Mouse (Mus musculus) lung, adult 2 months (tissue): ENCODE data around the gene Kdm1a. TPM values are rescaled to one million over a fixed set of nuclear protein-coding genes. Genes with fewer than 3 reads are reported as not detected.

Experiments
- DNase-seq: peaks from one replicate; pipeline ENCODE4 v3.0.0; 2022
- H3K4me1 ChIP-seq: fragments of 200-500 bp; 2 replicates; pipeline ENCODE4 v1.6.1; 2011; ENCODE audit warnings: low read length; ENCODE audit not compliant: control insufficient read depth, insufficient read depth
- H3K4me3 ChIP-seq: fragments of 200-500 bp; replicated peaks from 2 replicates; pipeline ENCODE3; 2011; ENCODE audit warnings: low read depth, mild to moderate bottlenecking, control low read depth, low read length; ENCODE audit errors: extremely low read depth
- CTCF ChIP-seq: fragments of 200-500 bp; IDR thresholded peaks from 2 replicates; pipeline ENCODE4 v1.5.1; 2011; ENCODE audit warnings: mild to moderate bottlenecking, low read length, control low read depth; ENCODE audit not compliant: insufficient read depth
- POLR2A ChIP-seq: fragments of 200-500 bp; IDR thresholded peaks from 2 replicates; pipeline ENCODE4 v1.6.1; 2011; ENCODE audit warnings: low read depth, mild to moderate bottlenecking, control low read depth, low read length, borderline replicate concordance; ENCODE audit errors: extremely low read depth
- WGBS: fragments of 180-500 bp; shearing (Covaris S2); methylation state at CpG from one replicate; pipeline ENCODE4 v1.1.7; 2018; 5-methylcytosine and 5-hydroxymethylcytosine counted together
- polyA plus RNA-seq: library from polyadenylated mRNA; depleted of rRNA; stranded (reverse); fragments of >200 nt; gene quantifications from 2 replicates; pipeline ENCODE4 v1.2.3, GENCODE M21; 2012

Kdm1a gene
- polyA plus RNA-seq, 1 experiment: 24.5 TPM

DNA sequence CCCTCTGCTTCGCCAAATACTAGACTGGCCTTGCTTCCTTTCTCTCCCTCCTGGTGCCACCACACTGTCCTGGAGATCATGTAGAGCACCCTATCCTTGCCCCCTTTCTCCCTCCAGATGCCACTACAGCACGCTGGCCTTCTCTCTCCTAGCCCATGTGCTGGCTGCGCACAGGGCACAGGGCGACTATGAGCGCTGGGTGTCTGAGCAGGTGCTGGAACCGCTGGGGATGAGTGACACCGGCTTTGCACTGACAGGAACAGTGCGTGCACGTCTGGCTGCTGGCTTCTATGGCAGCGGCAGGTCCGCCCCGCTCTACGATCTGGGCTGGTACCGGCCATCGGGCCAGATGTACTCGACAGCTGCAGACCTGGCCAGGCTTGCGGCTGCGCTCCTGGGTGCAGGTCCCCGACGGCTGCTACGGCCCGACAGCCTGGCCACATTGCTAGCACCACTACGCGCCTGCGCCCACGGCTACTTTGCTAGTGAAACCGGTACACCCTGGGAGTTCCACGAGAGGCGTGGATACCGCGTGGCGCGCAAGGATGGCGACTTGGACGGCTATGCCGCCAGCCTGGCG, 34.5 kb upstream of the Kdm1a start:
- no peak for DNase-seq
- TF ChIP-seq POLR2A (no peak), CTCF (no peak)
- Histone ChIP-seq H3K4me3 (no peak overlapping the region), H3K4me1 (no peaks in the 10 kb centered on the region)
- 19% methylated on average over 37 of the region's 37 CpGs for WGBS

GRCm38 (mm10) chr4:136636511-136636910, 34.0 kb upstream of the Kdm1a start:
- no peak for DNase-seq
- 66% methylated on average over 5 of the region's 5 CpGs for WGBS
- no peak overlapping the region for H3K4me3 ChIP-seq

DNA sequence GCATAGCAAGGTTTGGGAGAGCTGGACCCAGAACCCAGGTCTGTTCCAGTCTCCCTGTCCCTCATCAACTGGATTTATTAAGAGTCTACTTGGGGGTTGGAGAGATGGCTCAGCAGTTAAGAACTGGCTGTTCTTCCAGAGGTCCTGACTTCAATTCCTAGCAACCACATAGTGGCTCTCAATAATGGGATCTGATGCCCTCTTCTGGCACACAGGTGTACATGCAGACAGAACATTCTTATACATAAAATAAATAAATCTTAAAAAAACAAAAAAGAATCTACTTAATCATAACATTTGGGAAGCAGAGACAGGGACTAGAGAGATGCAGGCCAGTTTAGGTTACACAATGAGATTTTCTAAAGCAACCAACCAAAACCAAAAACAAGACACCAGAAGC, 33.5 kb upstream of the Kdm1a start:
- TF ChIP-seq CTCF (no peak), POLR2A (no peak)
- DNase-seq: no peak
- Histone ChIP-seq H3K4me1 (no peaks in the 10 kb centered on the region), H3K4me3 (no peak overlapping the region)

More at GRCm38 (mm10) chr4:136636511-136636910, 34.0 kb upstream of the Kdm1a start:
- H3K4me1 ChIP-seq: no peaks in the 10 kb centered on the region
- no peak for TF ChIP-seq POLR2A
- no peak for TF ChIP-seq CTCF

DNA sequence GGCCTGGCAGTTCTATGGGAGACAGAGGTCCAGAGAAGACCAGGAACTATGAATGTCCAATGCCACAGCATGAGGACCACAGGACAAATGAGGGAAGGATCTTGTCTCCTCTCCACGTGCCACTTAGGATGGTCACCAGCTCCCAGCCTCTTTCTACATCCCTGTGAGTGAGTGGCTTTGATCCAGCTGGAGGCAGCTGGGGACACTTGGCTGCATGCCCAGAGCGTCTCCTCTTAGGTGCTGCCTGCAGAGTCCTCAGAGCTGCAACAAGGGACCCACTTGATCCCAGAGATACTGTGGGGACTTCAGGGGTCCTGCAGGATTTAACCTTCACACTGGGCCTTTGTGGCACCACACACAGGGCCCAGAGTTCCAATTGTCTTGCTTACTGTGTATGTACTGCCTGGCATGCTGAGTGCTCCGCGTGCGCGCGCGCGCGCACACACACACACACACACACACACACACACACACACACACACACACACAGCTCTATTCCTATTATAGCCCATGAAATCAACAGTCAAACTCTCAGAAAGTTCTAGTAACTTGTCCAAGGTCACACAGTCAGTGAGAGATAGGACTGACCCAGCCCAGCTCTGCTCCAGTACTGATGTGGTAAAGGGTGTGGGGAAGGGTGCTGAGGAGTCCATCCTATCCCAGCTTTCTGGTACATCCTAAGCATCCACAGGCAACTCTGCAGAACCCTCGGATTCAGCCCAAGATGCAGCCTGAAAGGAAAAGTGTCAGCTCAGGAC, 28.9 kb upstream of the Kdm1a start:
- no peaks in the 10 kb centered on the region for H3K4me1 ChIP-seq
- no peak for DNase-seq

GRCm38 (mm10) chr4:136626590-136626989, 24.1 kb upstream of the Kdm1a start:
- no peak for DNase-seq
- TF ChIP-seq CTCF (no peak), POLR2A (no peak)
- H3K4me1 ChIP-seq: no peaks in the 10 kb centered on the region
- WGBS: 56% methylated on average over 6 of the region's 6 CpGs
- no peak overlapping the region for H3K4me3 ChIP-seq

More for the DNA sequence above, 28.9 kb upstream of the Kdm1a start:
- H3K4me3 ChIP-seq: no peak overlapping the region
- WGBS: 83% methylated on average over 11 of the region's 11 CpGs
- TF ChIP-seq POLR2A: no peak
- no peak for TF ChIP-seq CTCF

DNA sequence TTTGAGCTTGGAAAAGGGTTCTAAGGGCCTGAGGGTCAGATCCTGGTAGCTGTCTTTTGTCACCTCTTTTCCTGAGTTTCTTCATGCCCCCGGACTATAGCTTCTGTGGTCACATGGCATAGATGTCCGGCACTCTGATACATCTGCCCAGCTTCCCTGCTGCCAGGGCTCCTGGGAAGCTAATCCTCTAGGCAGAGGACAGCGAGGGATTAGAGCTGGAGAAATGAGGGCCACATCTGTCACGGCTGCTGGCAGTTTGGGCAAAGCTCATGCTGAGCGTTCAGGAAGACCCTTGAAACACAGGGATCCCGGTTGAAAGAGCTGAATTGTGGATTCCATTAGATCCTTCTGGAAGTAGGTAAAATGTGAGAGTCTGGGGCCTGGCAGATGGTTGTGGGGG, 19.9 kb upstream of the Kdm1a start, which contains the start of gene Lactbl1:
TSS of gene Lactbl1 (plus strand) at position 234 of the 400 bp plus-strand sequence.
- H3K4me3 ChIP-seq: no peak within 1 kb of the TSS
- no peak for TF ChIP-seq CTCF
- no peak for TF ChIP-seq POLR2A
- WGBS: 50% methylated on average over 6 of the region's 6 CpGs
- no peaks in the 10 kb centered on the region for H3K4me1 ChIP-seq
- no peak for DNase-seq

- Histone ChIP-seq H3K4me1 (no peaks in the 10 kb centered on the region), H3K4me3 (no peak overlapping the region)
- TF ChIP-seq CTCF (no peak), POLR2A (no peak)
- DNase-seq: no peak
- WGBS: 58% methylated on average over 5 of the region's 5 CpGs
Measured at GRCm38 (mm10) chr4:136621956-136622355, 19.4 kb upstream of the Kdm1a start.

DNA sequence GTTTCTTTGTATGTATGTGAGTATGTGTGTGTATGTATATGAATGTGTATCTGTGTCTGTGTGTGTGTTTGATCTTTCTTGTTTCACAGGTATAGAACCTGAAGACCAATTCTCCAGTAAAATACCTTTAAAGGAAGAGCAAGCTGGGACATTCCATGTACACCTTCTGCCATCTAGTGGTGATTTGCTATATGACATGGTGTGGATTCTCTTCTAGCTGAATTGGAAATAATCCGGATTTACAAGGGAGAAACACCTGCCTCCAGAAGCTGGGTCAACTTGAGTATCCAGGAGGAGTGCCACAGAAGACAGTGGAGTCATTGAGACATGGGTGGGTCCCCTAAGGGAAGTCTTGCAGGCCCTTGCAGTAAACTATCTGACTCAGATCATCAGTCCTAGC, 18.8 kb upstream of the Kdm1a start:
- H3K4me1 ChIP-seq: no peaks in the 10 kb centered on the region
- WGBS: 3% methylated on average over 1 of the region's 1 CpGs
- H3K4me3 ChIP-seq: no peak overlapping the region
- DNase-seq: peak; percentile 12
- TF ChIP-seq POLR2A: no peak
- peak; percentile 66; the same call in 1 of the 2 replicates for TF ChIP-seq CTCF

- no peak for TF ChIP-seq POLR2A
- no peak for TF ChIP-seq CTCF
- Histone ChIP-seq H3K4me3 (no peak overlapping the region), H3K4me1 (no peaks in the 10 kb centered on the region)
- WGBS: 43% methylated on average over 7 of the region's 7 CpGs
- no peak for DNase-seq
Measured at GRCm38 (mm10) chr4:136613657-136614056, 11.1 kb upstream of the Kdm1a start.

DNA sequence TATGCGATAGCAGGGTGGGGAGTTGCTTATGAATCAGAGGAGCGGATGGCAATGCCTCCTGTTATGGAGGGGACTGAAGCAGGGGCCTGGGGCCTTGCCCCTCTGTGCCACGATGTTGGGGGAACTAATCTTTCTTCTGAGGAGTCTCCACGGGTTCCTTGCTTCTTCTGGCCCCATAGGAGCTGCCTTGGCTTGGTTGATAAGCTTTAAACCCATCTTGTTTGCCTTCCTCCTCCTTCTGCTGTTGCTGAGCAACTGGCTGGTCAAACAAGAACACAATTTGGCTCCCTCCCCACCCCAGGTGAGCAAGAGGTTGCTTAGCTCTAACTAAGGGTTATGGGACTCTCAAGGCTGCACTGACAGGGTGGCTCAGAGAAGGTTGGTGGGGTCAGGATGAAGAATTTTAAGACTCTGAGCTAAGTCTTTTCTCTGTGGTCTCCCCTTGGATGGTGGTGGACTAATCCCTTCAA, 7.9 kb upstream of the Kdm1a start, which contains the start of gene Tex46:
TSS of gene Tex46 (plus strand) at position 51 of the 470 bp plus-strand sequence.
- WGBS: 52% methylated on average over 4 of the region's 4 CpGs
- peak; percentile 29 for DNase-seq
- Histone ChIP-seq H3K4me1 (no peaks in the 10 kb centered on the region), H3K4me3 (no peak within 1 kb of the TSS)
- TF ChIP-seq CTCF: no peak
- TF ChIP-seq POLR2A: no peak
